Mouse (Mus musculus) erythroid progenitor cell, adult 5-6 weeks (primary cell): ENCODE results near the gene Tbxa2r. TPM values are rescaled to one million over a fixed set of nuclear protein-coding genes. Genes with fewer than 3 reads are reported as not detected.

ENCODE experiments used
- ATAC-seq: replicated peaks from 2 replicates; pipeline ENCODE4 v1.8.0; 2016; ENCODE audit warnings: moderate number of reproducible peaks, mild to moderate bottlenecking, moderate TSS enrichment, inconsistent platforms; ENCODE audit not compliant: poor library complexity, low FRiP score, severe bottlenecking
- total RNA-seq, 2 experiments: library from RNA; stranded (forward) in 1 of 2; stranded (reverse) in 1 of 2; fragments of 150-400 nt in 1 of 2; fragments of 186-747, 209-891 nt in 1 of 2; gene quantifications; 2 replicates each; pipeline versions ENCODE4 v1.2.3 to v1.2.4; 2015 to 2017; ENCODE audit warnings: low replicate concordance in 2 of 2

The Tbxa2r gene
- total RNA-seq, 2 experiments from 2014 or later: not detected

- no peak for ATAC-seq
Observed at GRCm38 (mm10) chr10:81360721-81361120, 32.2 kb downstream of the Tbxa2r start.

DNA sequence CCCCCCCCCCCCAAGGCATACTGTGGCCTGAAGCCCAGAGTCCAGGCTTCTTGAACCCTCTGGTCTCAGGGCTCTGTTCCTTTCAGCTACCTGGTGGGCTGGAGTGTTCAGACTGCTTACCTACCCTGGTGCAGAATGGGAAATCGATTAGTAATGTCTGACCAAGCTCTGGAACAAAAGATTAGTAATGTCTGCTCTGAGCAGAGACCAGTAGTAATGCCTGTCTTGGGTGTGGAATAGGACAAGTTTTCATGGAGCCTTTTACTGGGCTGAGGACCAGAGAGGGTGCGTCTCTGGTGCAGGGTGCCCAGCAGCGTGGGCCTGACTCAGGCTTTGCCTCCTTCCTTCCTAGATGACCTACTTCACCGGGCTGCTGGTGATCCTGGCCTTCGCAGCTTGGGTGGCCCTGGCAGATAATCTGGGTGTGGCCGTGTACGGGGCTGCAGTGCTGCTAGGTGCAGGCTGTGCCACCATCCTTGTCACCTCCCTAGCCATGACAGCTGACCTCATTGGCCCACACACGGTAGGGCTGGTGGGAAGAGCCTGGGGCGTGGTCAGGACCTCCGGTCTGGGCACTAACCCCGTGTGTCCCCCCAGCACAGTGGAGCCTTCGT, 33.9 kb downstream of the Tbxa2r start:
- peak; percentile 66 for ATAC-seq

DNA sequence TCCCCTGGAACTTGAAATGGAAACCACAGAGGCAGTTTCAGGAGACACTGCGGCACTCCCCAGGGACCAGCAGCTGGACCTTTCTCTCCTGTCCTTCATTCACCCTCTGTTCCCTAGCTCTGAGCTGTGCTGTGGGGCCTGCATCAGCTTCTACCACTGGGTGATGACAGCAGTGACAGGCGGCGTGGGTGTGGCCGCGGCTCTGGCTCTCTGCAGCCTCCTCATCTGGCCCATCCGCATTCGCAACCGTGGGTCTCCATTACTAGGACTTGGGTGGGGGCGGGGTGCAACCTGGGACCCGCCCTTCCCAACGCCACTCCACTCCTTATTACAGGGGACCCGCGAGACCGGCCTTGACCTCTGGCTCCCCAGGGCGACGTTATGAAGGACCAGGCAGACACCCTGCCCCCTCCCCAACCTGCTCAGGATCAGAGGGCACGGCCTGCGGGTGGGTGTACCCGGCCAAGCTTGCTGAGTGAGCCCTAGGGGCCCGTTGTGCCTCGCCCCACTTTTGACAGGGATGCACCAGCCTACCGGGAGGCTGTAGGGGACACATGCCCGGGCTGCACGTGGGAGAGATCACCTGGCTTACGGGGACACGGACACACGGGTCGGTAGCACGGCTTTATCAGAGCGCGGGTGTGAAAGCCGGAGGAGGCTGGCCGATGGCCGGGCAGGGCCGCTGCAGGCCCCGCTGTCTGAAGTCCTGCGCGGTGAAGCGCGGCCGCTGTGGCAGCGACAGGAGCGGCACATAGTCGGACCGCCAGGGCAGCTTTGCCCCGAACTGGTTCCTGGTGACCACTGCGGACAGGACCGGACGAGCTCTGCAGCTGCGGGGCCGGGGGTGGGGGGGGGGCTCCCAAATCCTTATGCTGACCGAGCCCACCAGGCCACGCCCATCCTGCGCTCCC, 35.2 kb downstream of the Tbxa2r start:
- ATAC-seq: no peak

- ATAC-seq: 0 out of 2 replicates have a peak, but pooled peaks have one; percentile 0
Observed at GRCm38 (mm10) chr10:81364666-81365065, 36.1 kb downstream of the Tbxa2r start.

- peak; percentile 9 for ATAC-seq
Observed at GRCm38 (mm10) chr10:81365073-81365472, 36.5 kb downstream of the Tbxa2r start.

GRCm38 (mm10) chr10:81365672-81366476, 37.3 kb downstream of the Tbxa2r start, which contains the start of gene 4930404N11Rik:
4930404N11Rik (minus strand) TSS chr10:81365816.
- peak; percentile 3 for ATAC-seq

GRCm38 (mm10) chr10:81366477-81367206, 38.1 kb downstream of the Tbxa2r start:
- ATAC-seq: 0 out of 2 replicates have a peak, but pooled peaks have one; percentile 0

DNA sequence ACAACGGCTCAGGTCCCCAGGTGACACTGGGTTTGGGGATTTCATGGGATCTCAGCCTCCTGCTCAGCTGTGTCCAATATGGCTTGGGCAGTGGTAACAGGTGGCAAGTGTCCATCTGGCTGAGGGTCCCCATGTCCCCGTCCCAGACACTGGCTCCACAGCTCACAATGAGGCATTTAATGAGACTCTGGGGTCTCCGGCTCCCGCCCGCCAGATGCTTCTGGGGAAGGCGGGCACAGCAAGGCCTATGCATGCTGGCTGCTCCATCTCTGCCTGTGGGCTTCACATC, 38.6 kb downstream of the Tbxa2r start:
- no peak for ATAC-seq

- no peak for ATAC-seq
Observed at GRCm38 (mm10) chr10:81375322-81375721, 46.8 kb downstream of the Tbxa2r start.

- ATAC-seq: 0 out of 2 replicates have a peak, but pooled peaks have one; percentile 10
Observed at GRCm38 (mm10) chr10:81376561-81377361, 48.2 kb downstream of the Tbxa2r start.

DNA sequence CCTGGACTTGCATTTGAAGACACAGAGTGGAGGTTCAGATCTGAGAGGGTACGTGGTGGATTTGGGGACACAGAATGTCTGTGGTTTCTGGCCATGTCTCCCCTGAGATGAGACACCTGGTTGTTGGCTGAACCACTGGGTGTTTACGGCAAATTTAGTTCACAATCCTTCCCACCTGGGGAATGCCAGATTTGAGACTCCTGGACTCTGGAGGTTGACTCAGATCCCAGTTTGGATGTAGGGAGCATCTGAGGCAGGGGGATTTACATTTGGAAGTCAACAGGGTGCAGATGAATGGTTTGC, 48.8 kb downstream of the Tbxa2r start:
- ATAC-seq: no peak

DNA sequence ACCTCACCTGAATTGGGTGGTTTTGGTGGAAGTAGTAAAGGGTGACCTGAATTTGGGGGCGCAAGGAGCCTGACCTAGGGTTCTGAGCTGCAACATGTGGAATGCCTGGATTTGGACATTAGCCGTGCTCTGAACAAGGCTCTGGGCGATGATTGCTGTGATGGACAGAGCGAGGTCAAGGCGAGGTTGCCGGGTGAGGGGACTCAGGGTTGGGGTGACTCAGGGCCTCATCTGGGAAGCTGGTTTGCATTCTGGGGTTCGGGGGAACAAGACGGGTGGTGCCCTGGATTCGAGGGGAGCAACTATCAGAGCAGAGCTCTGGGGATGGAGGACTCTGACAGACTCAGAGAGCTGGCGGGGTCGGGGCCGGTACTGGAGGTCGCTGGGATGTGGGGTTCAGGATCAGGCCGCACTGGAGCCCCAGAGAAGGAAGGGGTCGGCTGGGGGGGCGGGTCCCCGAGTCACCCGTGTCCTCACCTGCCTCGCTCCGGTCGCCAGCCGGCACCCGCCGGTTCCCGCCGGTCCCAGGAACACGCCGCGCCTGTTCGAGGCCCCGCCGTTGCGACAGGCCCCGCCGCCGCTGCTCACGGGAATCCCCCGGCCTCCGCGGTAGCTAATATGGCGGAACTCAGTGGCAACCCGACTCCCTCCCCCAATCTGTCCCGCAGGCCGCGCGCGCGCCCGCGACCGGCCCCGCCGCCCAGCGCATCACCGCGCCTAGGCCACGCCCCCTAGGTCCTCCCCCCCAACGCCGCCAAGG, 49.4 kb downstream of the Tbxa2r start, which contains the start of gene Fzr1:
Gene Fzr1, minus strand, starts transcription at position 724 of the 760 bp plus-strand sequence.
- ATAC-seq: no peak

DNA sequence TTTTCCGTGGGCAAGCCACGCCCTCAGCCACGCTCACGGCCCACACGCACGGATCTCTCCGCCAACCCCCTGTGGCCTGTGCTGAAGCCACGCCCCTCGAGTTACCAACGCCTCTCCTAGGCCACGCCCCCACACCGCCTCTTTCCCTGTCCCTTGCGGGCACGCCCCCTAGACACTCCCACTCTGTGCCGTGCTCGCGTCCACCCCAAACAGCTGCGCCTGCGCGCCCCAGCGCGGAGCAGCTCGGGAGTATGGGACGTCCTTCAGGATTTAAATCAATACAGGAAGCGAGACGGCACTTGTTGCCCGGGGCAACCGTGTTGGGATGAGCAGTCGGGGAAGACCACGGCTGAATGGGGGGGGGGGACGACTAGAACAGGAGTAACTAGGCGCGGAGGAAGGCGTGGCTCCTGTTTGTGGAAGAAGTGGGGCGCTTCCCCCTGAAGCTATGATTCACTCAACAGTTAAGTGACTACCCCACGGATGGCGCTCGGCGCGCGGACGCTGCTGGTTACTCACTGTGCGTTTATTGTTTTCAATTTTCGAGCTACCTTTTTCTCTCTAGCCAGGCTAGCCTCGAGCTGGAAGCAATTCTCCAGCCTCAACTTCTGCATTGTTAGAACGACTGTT, 50.1 kb downstream of the Tbxa2r start:
- ATAC-seq: peak; percentile 68

- no peak for ATAC-seq
Observed at GRCm38 (mm10) chr10:81379183-81379553, 50.6 kb downstream of the Tbxa2r start.

DNA sequence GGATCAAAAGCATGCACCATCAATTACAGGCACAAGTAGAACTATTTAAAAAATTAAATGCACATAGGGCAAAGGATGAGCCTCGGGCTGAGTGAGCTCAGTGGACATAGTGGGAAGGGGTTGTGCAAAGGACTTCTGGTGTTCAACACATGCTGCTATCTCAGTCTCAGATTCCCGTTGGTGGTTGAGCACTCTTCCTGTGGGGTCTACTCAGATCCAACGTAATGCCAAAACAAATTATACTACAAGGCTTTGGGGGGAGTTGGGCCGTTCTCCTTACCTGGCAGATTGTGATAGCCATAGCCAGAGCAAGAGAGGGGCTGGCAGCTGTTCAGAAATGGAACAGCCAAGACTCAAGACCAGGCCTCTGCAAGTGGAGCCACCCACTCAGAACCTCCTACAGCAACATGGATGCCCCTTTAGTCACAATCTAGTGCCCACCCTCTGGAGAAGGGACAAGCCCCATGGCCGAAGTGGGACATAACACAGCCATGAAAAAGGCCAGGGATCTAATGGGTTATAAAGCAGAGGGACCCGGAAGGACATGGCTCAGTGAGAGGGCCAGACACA, 51.4 kb downstream of the Tbxa2r start:
- ATAC-seq: no peak

GRCm38 (mm10) chr10:81382039-81382438, 53.5 kb downstream of the Tbxa2r start:
- ATAC-seq: peak; percentile 67

DNA sequence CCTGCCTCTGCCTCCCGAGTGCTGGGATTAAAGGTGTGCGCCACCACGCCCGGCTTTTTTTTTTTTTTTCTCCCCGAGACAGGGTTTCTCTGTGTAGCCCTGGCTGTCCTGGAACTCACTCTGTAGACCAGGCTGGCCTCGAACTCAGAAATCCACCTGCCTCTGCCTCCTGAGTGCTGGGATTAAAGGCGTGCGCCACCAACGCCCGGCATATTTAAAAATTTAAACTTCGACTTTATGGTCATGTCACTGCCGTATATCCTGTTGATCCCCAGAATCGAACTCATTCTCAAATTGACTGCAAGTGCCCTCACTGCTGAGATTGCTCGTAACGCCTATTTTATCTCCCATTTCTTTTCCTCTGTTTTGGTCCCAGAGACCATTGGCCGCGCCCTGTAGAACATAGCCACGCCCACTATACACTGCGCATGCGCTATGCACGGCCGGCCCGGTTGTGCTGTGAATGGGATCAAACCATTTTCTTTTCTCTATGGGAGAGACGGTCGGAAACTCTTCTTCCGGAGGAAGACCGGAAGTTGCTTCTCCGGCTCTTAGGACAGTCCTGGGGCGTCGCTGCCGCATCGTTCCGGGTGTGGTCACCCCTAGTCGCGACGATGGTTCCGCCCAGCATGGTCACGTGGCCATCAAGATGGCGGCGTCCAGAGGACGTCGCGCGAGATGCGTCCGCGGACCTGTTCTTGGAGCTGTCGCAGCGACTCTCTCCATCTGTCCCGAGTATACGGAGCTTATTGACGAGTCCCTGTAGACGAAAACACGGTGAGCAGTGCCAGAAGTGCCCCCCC, 55.5 kb downstream of the Tbxa2r start, which contains the start of the genes Dohh and Gm48551:
Gene Dohh, plus strand, starts transcription at position 627 of the 803 bp plus-strand sequence.
Gene Gm48551, plus strand, starts transcription at position 665 of the 803 bp plus-strand sequence.
- ATAC-seq: peak; percentile 74
